Mouse (Mus musculus) midbrain, embryonic 16.5 days (tissue): ENCODE measurements at regions not wholly inside any gene's neighbourhood (a gene's known extent, or its start where the extent isn't known, plus 50 kb on each side); places are given as distances from the start of the nearest gene placed in this dataset.
A peak's percentile ranks its signal among the peaks of the same experiment; 100 is the strongest.

Source experiments
- ATAC-seq: fragments of 200-750 bp; cut with Nextera tagmentation; 2 replicates; pipeline ENCODE4 v1.8.0; 2017; ENCODE audit warnings: moderate TSS enrichment
- H3K27ac ChIP-seq: fragments of 300-500 bp; sonication (generic); 2 replicates; pipeline ENCODE4 v1.5.1; 2014; ENCODE audit warnings: mild to moderate bottlenecking, low read length, mixed read lengths
- H3K27me3 ChIP-seq: fragments of 300-500 bp; sonication (generic); 2 replicates; pipeline ENCODE4 v1.6.1; 2014; ENCODE audit warnings: low read depth, low read length, mixed read lengths; ENCODE audit not compliant: control insufficient read depth, insufficient read depth
- H3K36me3 ChIP-seq: fragments of 300-500 bp; sonication (generic); 2 replicates; pipeline ENCODE4 v1.6.1; 2014; ENCODE audit warnings: mild to moderate bottlenecking, low read length, moderate library complexity, mixed read lengths; ENCODE audit not compliant: control insufficient read depth, insufficient read depth
- H3K4me1 ChIP-seq: fragments of 300-500 bp; sonication (generic); 2 replicates; pipeline ENCODE4 v1.6.1; 2014; ENCODE audit warnings: mild to moderate bottlenecking, low read length, mixed read lengths; ENCODE audit not compliant: control insufficient read depth, insufficient read depth
- H3K4me2 ChIP-seq: fragments of 300-500 bp; sonication (generic); 2 replicates; pipeline ENCODE4 v1.6.1; 2014; ENCODE audit warnings: mild to moderate bottlenecking, low read length, mixed read lengths
- H3K4me3 ChIP-seq: fragments of 300-500 bp; sonication (generic); 2 replicates; pipeline ENCODE4 v1.5.1; 2014; ENCODE audit warnings: low read depth, mild to moderate bottlenecking, low read length, moderate library complexity, mixed read lengths
- H3K9ac ChIP-seq: fragments of 300-500 bp; sonication (generic); 2 replicates; pipeline ENCODE4 v1.6.1; 2014; ENCODE audit warnings: low read depth, low read length, mixed read lengths
- H3K9me3 ChIP-seq: fragments of 300-500 bp; sonication (generic); replicated peaks from 2 replicates; pipeline ENCODE4 v1.6.1; 2014; ENCODE audit warnings: mild to moderate bottlenecking, low read length, mixed read lengths; ENCODE audit not compliant: control insufficient read depth, poor library complexity, severe bottlenecking
- WGBS: fragments of 180-500 bp; shearing (Covaris S2); extraction: QIAGEN DNeasy Blood & Tissue Kit; methylation state at CpG from one replicate; pipeline ENCODE4 v1.1.7; 2014; 5-methylcytosine and 5-hydroxymethylcytosine counted together

DNA sequence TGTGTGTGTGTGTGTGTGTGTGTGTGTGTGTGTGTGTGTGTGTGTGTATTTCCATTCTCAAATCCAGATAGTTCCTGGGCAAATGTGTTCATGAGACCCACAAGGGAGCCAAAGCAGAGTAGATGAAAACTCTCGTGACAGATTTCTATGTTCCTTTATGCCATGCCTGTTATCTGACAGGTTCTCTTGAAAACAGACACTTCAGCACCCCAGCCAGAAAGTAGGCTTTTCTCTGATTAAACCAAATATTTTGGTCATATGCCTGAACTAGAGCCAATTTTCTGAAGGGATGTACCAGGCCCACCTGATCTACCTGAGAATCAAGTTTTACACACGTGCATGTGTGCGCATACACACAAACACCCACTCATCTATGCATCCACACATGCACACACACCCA is 95.5 kb downstream of the Psat1 start:
- Histone ChIP-seq H3K9me3 (no peaks in the 10 kb centered on the region), H3K4me1 (no peaks in the 10 kb centered on the region), H3K27me3 (no peaks in the 10 kb centered on the region), H3K4me3 (no peak overlapping the region), H3K4me2 (no peak overlapping the region), H3K27ac (no peak overlapping the region), H3K36me3 (no peaks in the 10 kb centered on the region), H3K9ac (no peak overlapping the region)
- no peak for ATAC-seq
- WGBS = 96% methylated on average over 3 of the region's 3 CpGs

DNA sequence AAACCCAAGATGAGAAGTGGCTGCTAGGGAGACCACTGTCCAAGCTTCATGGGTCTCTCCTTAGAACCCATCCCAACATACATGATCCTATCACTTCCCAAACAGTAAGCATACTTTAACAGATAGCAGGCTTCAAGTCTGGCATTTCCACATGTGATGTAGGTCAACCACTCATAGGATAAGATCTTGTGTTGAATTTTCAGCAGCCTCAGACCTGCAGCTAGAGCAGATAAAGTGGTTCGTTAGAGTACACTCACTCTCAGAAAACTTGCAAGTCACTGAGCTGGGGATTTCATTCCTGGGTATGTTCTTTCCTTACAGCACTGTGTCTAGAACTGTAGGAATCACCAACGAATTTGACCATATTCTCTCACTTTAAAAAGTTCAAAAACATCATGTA is 96.4 kb downstream of the Psat1 start:
- no peak overlapping the region for H3K27ac ChIP-seq
- no peak overlapping the region for H3K4me3 ChIP-seq
- no peak overlapping the region for H3K4me2 ChIP-seq
- ATAC-seq = no peak
- H3K9ac ChIP-seq = no peak overlapping the region
- no peaks in the 10 kb centered on the region for H3K9me3 ChIP-seq
- no peaks in the 10 kb centered on the region for H3K4me1 ChIP-seq
- no peaks in the 10 kb centered on the region for H3K36me3 ChIP-seq
- no peaks in the 10 kb centered on the region for H3K27me3 ChIP-seq
- WGBS = 69% methylated on average over 2 of the region's 2 CpGs

DNA sequence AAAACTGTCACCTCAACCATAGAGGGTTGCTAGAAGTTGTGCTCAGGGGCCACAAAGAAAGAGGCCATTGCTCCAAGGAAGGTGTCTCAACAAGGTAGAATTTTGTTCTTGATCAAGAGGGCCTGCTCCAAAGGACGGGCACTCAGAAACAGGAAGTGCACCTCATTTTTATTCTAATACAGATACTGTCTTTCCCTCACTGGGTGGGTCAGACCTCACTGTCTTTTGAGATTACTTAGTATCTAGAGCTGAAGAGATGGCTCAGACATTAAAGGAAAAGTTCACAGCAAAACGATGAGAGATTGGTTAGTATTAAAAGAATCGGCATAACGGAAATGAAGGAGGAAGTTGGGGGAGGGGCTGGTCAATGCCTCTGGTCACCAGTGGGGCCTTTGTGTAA is 97.9 kb downstream of the Psat1 start:
- H3K4me2 ChIP-seq = no peak overlapping the region
- H3K9me3 ChIP-seq = no peaks in the 10 kb centered on the region
- no peaks in the 10 kb centered on the region for H3K27me3 ChIP-seq
- WGBS = 92% methylated on average over 4 of the region's 4 CpGs
- H3K4me1 ChIP-seq = no peaks in the 10 kb centered on the region
- no peak overlapping the region for H3K9ac ChIP-seq
- H3K36me3 ChIP-seq = no peaks in the 10 kb centered on the region
- no peak overlapping the region for H3K4me3 ChIP-seq
- ATAC-seq = no peak
- no peak overlapping the region for H3K27ac ChIP-seq

DNA sequence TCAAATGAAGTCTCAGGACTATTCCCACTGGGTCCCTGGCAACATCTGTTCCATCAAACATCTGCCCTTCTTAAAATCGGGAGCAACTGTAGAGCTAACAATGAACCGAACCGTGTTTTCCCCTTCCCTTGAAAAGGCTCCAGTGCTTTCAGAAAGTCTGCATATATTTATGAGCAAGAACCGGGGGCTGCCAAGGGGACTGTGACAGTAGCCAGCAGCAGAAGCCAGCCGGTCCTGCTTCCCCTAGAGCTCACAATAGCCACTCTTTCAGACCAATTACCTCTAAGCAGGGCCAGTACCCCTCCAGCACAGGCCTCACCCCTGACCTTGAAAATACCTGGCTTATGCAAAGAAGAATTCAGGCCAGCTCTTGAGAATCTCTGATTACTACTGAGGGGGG is 108.8 kb downstream of the Psat1 start:
- 8% methylated on average over 5 of the region's 5 CpGs for WGBS
- Histone ChIP-seq H3K4me2 (no peak overlapping the region), H3K27me3 (no peaks in the 10 kb centered on the region; the same call in 1 of the 2 replicates), H3K9me3 (no peaks in the 10 kb centered on the region), H3K4me3 (no peak overlapping the region), H3K4me1 (peaks cover 25% of the 10 kb centered on the region), H3K36me3 (no peaks in the 10 kb centered on the region), H3K9ac (no peak overlapping the region), H3K27ac (no peak overlapping the region; the same call in 1 of the 2 replicates)
- peak; percentile 52; the same call in 1 of the 2 replicates for ATAC-seq

DNA sequence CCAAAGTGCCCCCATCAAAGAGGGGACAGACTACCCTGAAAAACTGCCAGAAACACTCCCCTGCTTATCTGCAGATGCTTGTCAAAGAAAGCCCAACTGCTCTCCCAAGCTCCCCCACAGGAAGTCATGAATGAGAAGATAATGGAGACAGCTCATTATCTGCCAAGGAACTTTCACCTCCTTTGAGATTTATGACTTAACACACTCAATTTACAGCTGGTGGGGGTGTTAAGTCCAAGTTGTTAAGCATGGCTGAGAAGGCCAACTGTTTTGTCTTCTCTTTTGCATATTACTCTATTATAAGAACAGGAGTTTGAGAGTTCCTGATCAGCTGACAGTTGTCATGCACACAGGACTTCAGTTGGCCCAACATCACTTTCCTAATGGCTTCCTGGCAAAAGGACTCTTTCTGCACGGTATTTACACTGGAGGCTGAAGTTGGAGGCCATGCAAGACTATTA is 109.4 kb downstream of the Psat1 start:
- Histone ChIP-seq H3K4me1 (peaks cover 25% of the 10 kb centered on the region), H3K4me2 (no peak overlapping the region), H3K27me3 (no peaks in the 10 kb centered on the region; the same call in 1 of the 2 replicates), H3K9me3 (no peaks in the 10 kb centered on the region), H3K27ac (peak overlapping the region; percentile 70), H3K4me3 (no peak overlapping the region), H3K9ac (no peak overlapping the region), H3K36me3 (no peaks in the 10 kb centered on the region)
- peak; percentile 34 for ATAC-seq
- 24% methylated on average over 1 of the region's 1 CpGs for WGBS

DNA sequence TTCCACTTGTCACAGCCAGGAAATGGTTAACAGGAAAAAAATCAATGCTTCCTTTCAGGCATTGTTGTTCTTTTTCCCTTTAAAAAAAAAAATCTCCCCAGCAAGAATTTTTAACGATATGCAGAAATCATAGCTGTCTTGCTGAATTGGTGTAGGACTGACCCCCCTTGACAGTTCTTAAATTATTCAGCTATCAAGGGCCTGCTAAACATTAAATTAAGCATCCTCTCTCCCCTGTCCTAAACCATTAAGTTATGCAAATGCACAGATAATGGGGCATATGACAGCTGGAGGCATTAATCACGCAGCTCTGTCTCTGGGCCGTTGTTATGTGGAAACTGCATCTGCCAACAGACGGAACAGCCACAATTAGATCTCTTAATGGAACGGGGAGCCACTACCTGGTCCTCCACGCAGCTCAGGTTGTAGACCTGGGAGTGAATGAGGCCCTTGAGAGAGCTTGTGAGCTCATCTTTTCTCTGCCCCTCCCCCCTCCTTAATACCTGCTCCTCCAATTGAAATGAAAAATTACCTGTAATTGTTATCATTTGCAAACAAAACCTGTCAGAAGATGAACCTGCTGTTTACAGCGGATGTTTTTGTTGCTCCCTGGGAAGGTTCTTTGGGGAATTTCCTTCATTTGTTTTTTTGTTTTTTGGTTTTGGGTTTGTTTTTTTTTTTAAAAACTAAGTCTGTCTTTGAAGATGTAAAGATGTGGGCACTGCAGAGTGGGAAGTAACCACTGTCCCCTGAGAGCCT is 110.0 kb downstream of the Psat1 start:
- H3K27me3 ChIP-seq = no peaks in the 10 kb centered on the region; the same call in 1 of the 2 replicates
- no peak overlapping the region for H3K4me3 ChIP-seq
- ATAC-seq = peak; percentile 88
- peak overlapping the region; percentile 28 for H3K4me2 ChIP-seq
- peaks cover 25% of the 10 kb centered on the region for H3K4me1 ChIP-seq
- H3K9me3 ChIP-seq = no peaks in the 10 kb centered on the region
- peak overlapping the region; percentile 70 for H3K27ac ChIP-seq
- H3K36me3 ChIP-seq = no peaks in the 10 kb centered on the region
- H3K9ac ChIP-seq = peak overlapping the region; percentile 41
- WGBS = 8% methylated on average over 7 of the region's 7 CpGs

DNA sequence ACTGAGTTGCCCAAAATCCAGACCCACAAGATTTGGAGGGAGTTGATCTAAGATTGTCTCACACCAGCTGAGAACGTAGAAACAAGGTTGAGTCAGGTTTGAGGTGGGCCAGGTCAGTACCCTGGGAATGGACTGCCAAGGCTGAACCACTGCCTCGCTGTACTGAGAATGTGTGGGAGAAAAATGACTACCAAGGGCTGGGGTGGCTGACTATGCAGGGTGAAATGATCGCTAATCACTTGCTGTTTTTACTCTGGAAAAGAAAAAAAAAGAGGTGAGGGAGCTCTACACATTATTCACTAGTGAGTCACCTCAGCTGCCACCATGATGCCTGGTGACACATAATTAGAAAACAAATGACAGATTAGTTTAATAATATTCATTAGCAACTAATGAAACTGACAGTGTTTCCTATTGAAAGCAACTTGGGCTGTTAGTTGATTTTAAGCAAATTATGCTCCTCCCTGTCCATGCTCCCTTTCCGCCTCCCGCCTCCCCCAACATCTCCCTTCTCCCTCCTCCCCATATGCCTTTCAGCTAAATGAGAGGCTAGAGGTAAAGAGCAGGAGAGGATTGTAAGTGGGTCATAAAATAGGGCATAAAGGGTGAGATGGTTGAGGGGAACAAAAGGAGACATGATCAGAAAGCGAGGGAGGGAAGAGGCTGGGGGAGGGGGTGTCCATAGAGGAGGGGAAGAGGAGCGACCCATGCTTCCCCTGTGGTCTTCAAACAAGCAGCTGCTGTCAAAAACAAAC is 110.8 kb downstream of the Psat1 start:
- peak; percentile 77 for ATAC-seq
- Histone ChIP-seq H3K4me1 (peaks cover 25% of the 10 kb centered on the region), H3K9ac (no peak overlapping the region; the same call in 1 of the 2 replicates), H3K4me2 (peak overlapping the region; percentile 28), H3K27ac (peak overlapping the region; percentile 70), H3K4me3 (no peak overlapping the region), H3K9me3 (no peaks in the 10 kb centered on the region), H3K36me3 (no peaks in the 10 kb centered on the region), H3K27me3 (no peaks in the 10 kb centered on the region; the same call in 1 of the 2 replicates)
- 36% methylated on average over 7 of the region's 7 CpGs for WGBS

DNA sequence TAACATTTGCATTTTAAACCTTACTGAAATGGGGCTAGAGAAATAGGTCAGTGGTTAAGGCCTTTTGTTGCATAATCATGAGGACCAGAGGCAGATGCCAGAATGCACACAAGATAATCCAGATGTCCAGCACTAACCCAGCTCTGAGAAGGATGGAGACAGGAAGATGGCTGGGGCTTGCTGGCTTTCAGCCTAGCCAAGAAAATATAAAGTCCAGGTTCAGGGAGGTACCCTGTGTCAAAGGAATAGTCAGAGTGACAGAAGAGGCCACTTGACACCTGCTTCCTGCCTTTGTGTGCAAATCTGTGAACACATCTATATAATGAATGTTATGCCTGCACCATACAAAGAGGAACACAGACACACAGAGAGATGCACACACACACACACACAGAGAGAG is 116.8 kb downstream of the Psat1 start:
- no peak overlapping the region for H3K9ac ChIP-seq
- H3K36me3 ChIP-seq = no peaks in the 10 kb centered on the region
- no peak for ATAC-seq
- H3K27ac ChIP-seq = no peak overlapping the region
- no peak overlapping the region for H3K4me3 ChIP-seq
- H3K4me1 ChIP-seq = 0 out of 2 replicates have a peak, but pooled peaks cover 2% of the 10 kb centered on the region
- no peaks in the 10 kb centered on the region for H3K9me3 ChIP-seq
- H3K4me2 ChIP-seq = no peak overlapping the region
- H3K27me3 ChIP-seq = no peaks in the 10 kb centered on the region; the same call in 1 of the 2 replicates

DNA sequence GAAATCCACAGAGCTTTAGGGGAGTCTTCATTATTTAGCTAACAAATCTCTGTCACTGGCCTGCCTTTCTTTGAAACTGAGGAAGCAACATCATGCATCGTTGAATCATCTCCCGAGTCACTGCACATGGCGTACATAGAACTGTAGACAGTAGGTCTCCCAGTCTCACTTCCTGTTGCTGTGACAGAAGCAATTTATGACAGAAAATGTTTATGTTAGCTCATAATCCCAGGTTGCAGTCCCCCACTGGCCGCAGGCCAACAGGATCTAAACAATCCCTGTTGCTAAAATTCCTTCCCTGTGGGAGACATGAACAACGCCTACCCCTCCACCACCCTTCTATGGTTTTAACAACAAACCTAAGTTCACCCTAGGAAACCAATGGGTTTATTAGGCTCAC is 118.0 kb downstream of the Psat1 start:
- WGBS = 79% methylated on average over 5 of the region's 5 CpGs
- Histone ChIP-seq H3K9me3 (no peaks in the 10 kb centered on the region), H3K27me3 (no peaks in the 10 kb centered on the region; the same call in 1 of the 2 replicates), H3K36me3 (no peaks in the 10 kb centered on the region), H3K4me2 (no peak overlapping the region), H3K9ac (no peak overlapping the region), H3K4me3 (no peak overlapping the region), H3K4me1 (0 out of 2 replicates have a peak, but pooled peaks cover 2% of the 10 kb centered on the region), H3K27ac (no peak overlapping the region)
- ATAC-seq = no peak
